Mouse (Mus musculus) embryonic facial prominence, embryonic 14.5 days (tissue): Measurements from ENCODE around the gene Wdr82. TPM values are rescaled to one million over a fixed set of nuclear protein-coding genes. Genes with fewer than 3 reads are reported as not detected.
A peak's percentile ranks its signal among the peaks of the same experiment; 100 is the strongest.

ENCODE experiments used
- ATAC-seq: fragments of 200-750 bp; cut with Nextera tagmentation; 2 replicates; pipeline ENCODE4 v1.8.0; 2017; ENCODE audit warnings: low read depth, moderate number of reproducible peaks, moderate TSS enrichment
- DNase-seq: peaks from one replicate; pipeline ENCODE4 v3.0.0-alpha.2; 2015; ENCODE audit warnings: low spot score
- H3K27ac ChIP-seq: fragments of 300-500 bp; sonication (generic); replicated peaks from 2 replicates; pipeline ENCODE4 v1.5.1; 2014; ENCODE audit warnings: low read depth, mild to moderate bottlenecking, low read length, moderate library complexity
- H3K27me3 ChIP-seq: fragments of 300-500 bp; sonication (generic); replicated peaks from 2 replicates; pipeline ENCODE4 v1.6.1; 2014; ENCODE audit warnings: low read length; ENCODE audit not compliant: control insufficient read depth, insufficient read depth
- H3K36me3 ChIP-seq: fragments of 300-500 bp; sonication (generic); 2 replicates; pipeline ENCODE4 v1.6.1; 2014; ENCODE audit warnings: low read length, mixed read lengths; ENCODE audit not compliant: control insufficient read depth, insufficient read depth
- H3K4me1 ChIP-seq: fragments of 300-500 bp; sonication (generic); 2 replicates; pipeline ENCODE4 v1.6.1; 2014; ENCODE audit warnings: antibody characterized with exemption, low read length; ENCODE audit not compliant: control insufficient read depth, insufficient read depth
- H3K4me2 ChIP-seq: fragments of 300-500 bp; sonication (generic); 2 replicates; pipeline ENCODE4 v1.6.1; 2014; ENCODE audit warnings: low read depth, mild to moderate bottlenecking, low read length, moderate library complexity, mixed read lengths
- H3K4me3 ChIP-seq: fragments of 300-500 bp; sonication (generic); 2 replicates; pipeline ENCODE4 v1.5.1; 2014; ENCODE audit warnings: low read depth, mild to moderate bottlenecking, low read length
- H3K9ac ChIP-seq: fragments of 300-500 bp; sonication (generic); 2 replicates; pipeline ENCODE4 v1.6.1; 2014; ENCODE audit warnings: low read depth, mild to moderate bottlenecking, low read length, moderate library complexity, mixed read lengths
- H3K9me3 ChIP-seq: fragments of 300-500 bp; sonication (generic); 2 replicates; pipeline ENCODE4 v1.6.1; 2016; ENCODE audit warnings: low read length; ENCODE audit not compliant: control insufficient read depth
- WGBS: fragments of 180-500 bp; shearing (Covaris S2); extraction: QIAGEN DNeasy Blood & Tissue Kit; methylation state at CpG from one replicate; pipeline ENCODE4 v1.1.7; 2014; 5-methylcytosine and 5-hydroxymethylcytosine counted together
- microRNA counts: library from miRNA; unstranded; fragments of <30 nt; microRNA quantifications from one replicate; lab custom pipeline; 2017
- microRNA-seq: library from miRNA; unstranded; fragments of <30 nt; microRNA quantifications from one replicate; pipeline ENCODE4, GENCODE M21; 2016; ENCODE audit warnings: borderline number of aligned reads
- polyA plus RNA-seq: library from polyadenylated mRNA; unstranded; fragments of >200 nt; fragmentation: Nextera tagmentation; extraction: Ambion mirVana; gene quantifications from 2 replicates; pipeline ENCODE4 v1.2.1, GENCODE M21; 2014

The Wdr82 gene
- polyA plus RNA-seq, 1 experiment from 2014 or later, result 25.5 TPM

DNA sequence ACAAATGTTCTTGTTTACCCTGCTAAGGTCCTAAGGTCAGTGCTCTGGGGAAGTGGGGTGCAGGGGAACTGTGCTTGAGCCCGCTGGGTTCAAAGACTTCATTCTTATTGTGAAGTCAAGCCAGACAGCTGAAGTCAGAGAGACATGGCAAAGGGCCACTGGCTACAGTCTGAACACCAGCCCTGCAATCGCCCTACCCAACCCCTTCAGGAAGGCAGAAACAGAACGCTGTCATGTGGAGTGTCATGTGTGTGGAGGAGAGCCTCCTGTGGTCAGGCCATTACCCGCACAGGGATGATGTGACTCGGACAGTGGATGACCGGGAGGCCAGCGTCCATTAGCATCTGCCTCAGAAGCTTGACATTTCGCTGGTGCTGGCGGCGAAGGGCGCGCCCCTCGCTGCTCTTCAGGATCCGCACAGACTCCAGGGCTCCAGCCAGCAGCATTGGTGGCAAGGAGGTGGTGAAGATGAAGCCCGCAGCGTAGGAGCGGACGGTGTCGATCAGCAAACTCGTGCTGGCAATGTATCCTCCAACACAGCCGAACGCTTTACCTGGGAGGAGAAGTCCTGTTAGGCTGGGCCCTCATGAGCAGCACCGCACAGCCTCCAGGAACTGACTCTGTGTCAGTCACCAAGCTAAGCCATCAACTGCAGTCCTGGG is 65.6 kb downstream of the Wdr82 start:
- no peak for DNase-seq
- Histone ChIP-seq H3K36me3 (peaks cover 87% of the 10 kb centered on the region), H3K27ac (no peak overlapping the region), H3K4me2 (no peak overlapping the region), H3K9ac (no peak overlapping the region), H3K4me1 (no peaks in the 10 kb centered on the region), H3K9me3 (no peaks in the 10 kb centered on the region), H3K4me3 (no peak overlapping the region), H3K27me3 (no peaks in the 10 kb centered on the region)
- no peak for ATAC-seq
- 89% methylated on average over 23 of the region's 23 CpGs for WGBS

DNA sequence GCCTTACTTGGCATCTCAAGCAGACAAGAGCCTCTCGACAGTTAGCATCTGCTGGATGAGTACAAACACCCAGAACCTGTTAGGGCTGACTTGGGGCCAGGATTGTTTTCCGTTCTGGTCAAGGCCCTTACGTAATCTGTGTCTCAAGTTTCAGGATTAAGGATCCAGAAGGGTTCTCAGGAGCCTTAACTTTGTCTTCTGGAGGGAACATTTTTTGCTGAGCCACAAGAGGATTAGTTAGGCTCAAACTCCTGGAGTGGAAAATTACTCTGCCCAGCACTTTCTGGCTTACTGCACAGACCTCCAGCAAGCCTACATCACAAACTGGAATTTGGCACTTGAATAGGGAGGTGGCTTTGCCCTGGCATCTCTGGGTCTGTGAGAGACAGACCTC is 66.1 kb downstream of the Wdr82 start:
- no peaks in the 10 kb centered on the region for H3K9me3 ChIP-seq
- H3K27me3 ChIP-seq, result no peaks in the 10 kb centered on the region
- ATAC-seq, result peak; percentile 31; the same call in 1 of the 2 replicates
- H3K4me2 ChIP-seq, result no peak overlapping the region
- H3K36me3 ChIP-seq, result peaks cover 92% of the 10 kb centered on the region
- H3K9ac ChIP-seq, result no peak overlapping the region
- DNase-seq, result peak; percentile 48
- no peak overlapping the region for H3K27ac ChIP-seq
- H3K4me3 ChIP-seq, result no peak overlapping the region
- 50% methylated on average over 3 of the region's 3 CpGs for WGBS
- no peaks in the 10 kb centered on the region for H3K4me1 ChIP-seq

DNA sequence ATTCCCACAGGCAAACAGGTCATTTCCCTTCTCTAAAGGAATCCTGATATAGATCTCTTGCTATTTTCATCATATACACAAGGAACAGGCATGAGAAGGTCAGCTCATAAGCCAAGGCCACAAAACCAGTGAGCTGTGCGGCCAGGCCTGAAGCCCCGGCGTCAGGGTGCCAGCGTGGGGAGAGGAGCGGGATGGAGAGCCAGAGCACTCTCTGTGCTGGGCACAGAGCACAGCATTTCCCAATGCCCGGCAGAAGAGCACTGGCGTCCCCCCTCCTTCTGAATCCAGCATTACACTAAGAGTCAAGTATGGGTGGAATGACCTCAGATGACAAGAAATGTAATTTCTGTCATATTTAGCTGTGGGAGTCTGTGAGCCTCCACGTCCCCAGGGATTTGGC is 66.7 kb downstream of the Wdr82 start:
- Histone ChIP-seq H3K27ac (no peak overlapping the region), H3K36me3 (peaks cover 96% of the 10 kb centered on the region), H3K4me3 (no peak overlapping the region), H3K27me3 (no peaks in the 10 kb centered on the region), H3K9me3 (no peaks in the 10 kb centered on the region), H3K4me1 (no peaks in the 10 kb centered on the region), H3K9ac (no peak overlapping the region), H3K4me2 (no peak overlapping the region)
- DNase-seq, result no peak
- ATAC-seq, result no peak
- WGBS, result 84% methylated on average over 8 of the region's 8 CpGs

DNA sequence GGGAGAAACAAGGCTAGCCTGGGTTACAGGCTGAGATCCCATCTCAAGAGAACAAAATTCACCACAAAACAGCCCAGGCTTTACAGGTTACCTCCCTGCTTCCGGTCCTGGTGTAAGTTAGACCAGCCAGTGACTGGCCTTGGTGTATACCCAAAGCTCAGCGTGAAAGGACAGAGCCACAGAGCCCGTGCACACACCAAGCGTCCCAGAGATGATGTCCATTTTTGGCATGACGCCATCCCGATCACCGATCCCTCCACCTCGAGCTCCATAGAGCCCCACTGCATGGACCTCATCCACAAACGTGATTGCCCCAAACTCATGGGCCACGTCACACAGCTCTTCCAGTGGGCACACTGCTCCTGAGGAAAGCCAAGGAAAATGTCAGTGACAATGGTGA is 67.2 kb downstream of the Wdr82 start:
- Histone ChIP-seq H3K27me3 (no peaks in the 10 kb centered on the region), H3K36me3 (peaks cover 96% of the 10 kb centered on the region), H3K9me3 (no peaks in the 10 kb centered on the region), H3K4me2 (no peak overlapping the region), H3K27ac (no peak overlapping the region), H3K9ac (no peak overlapping the region), H3K4me1 (no peaks in the 10 kb centered on the region), H3K4me3 (no peak overlapping the region)
- WGBS, result 86% methylated on average over 10 of the region's 10 CpGs
- ATAC-seq, result no peak
- DNase-seq, result no peak

MicroRNAs encoded within 50 kb of the gene (microRNA counts, 519-probe panel; counts per million panel counts)
- 4,431 counts per million, percentile 97 among the panel's probes with 10 or more counts for microRNA mmu-let-7g (lab: Ali Mortazavi, UCI)

Small RNA genes lying within 50 kb of the gene (microRNA-seq; reads per million reads assigned to microRNA genes)
- 4.0 reads per million, percentile 18 among the genes with 10 or more reads in this experiment for gene Mir135a-1
- gene Mirlet7g, result 41,522 reads per million, percentile 99 among the genes with 10 or more reads in this experiment

Other genes starting within 250 kb of the Wdr82 start
- 0.17 TPM in 2 replicates for gene Col6a5, start 210.3 kb upstream of the Wdr82 start, polyA plus RNA-seq
- gene Col6a4, start 74.1 kb upstream of the Wdr82 start, polyA plus RNA-seq, result 0.16 and 0.24 TPM in 2 replicates
- 1.9 and 2.1 TPM in 2 replicates for gene Glyctk, start 12.8 kb upstream of the Wdr82 start, polyA plus RNA-seq
- gene Ppm1m, start 28.8 kb downstream of the Wdr82 start, polyA plus RNA-seq, result 41.3 and 42.7 TPM in 2 replicates
- 65.1 and 65.4 TPM in 2 replicates for gene Twf2, start 32.2 kb downstream of the Wdr82 start, polyA plus RNA-seq
- gene Tlr9, start 51.7 kb downstream of the Wdr82 start, polyA plus RNA-seq, result 0.05 and 0.07 TPM in 2 replicates
- gene Alas1, start 77.7 kb downstream of the Wdr82 start, polyA plus RNA-seq, result 94.8 and 102 TPM in 2 replicates
- gene Poc1a, start 110.1 kb downstream of the Wdr82 start, polyA plus RNA-seq, result 16.6 and 21.5 TPM in 2 replicates
- gene Dusp7, start 197.7 kb downstream of the Wdr82 start, polyA plus RNA-seq, result 44.0 and 48.4 TPM in 2 replicates